Comparison of ENCODE assay signal across 8 mouse cellular contexts in the genomic region with DNA sequence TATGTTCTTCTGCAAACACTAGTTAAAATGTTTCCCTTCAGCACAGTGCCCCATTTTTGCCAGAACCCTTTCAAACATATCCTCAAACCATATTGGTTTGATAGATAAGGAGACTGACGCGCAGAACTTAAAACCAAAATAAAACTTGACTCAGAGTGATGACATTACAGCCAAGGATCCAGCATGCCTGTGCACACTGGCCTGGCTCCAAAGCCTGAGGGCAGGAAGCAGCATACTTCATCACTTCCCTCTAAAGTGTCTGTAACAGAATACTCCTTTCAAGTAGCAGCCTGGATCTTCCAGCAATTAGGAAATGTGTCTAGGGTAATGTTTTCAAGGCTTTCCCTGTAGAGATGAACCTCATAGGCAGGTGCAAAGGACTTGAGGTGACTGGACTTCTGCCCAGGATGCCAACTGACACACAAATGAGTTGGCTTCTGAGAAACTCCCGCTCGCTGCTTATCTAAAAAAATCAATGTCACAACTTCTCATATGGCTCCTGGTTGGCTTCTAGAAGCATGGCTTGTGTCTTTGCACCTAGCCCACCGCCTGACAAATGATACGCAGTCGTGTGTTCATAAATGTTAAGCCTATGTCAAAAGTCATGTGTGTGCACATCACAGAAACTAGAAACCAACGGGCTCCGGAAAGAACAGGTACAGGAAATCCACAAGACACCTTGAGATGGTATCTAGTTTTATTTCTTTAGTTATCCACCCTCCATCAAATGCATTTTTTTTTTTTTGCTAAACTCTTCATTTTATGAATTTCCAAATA. TPM values are rescaled to one million over a fixed set of nuclear protein-coding genes. Genes with fewer than 3 reads are reported as not detected.
DNase-seq lines count a peak whose midpoint lies in the region; TF ChIP-seq lines count a peak whose summit lies in the region.

No protein-coding gene starts in this region.

- TF ChIP-seq CTCF in left cerebral cortex, adult 2 months (IDR thresholded peaks at IDR 0.05), result no peak

- peak; percentile 20 to 26 for DNase-seq in cerebellum, postnatal 14 days
- no peak for DNase-seq in cerebellum, adult 8-10 months
- peak; percentile 40 for DNase-seq in brain, adult 2 months (ENCODE audit: low read depth, low spot score)
- peak; percentile 77 for DNase-seq in heart, postnatal 4 days
- DNase-seq in lung, postnatal 4 days, result peak; percentile 34 to 55
- DNase-seq in urinary bladder, adult 2 months (ENCODE audit: low spot score), result no peak
- no peak for DNase-seq in neural tube, embryonic 10.5 days (ENCODE audit: extremely low spot score, low spot score)
- no peak for DNase-seq in left cerebral cortex, adult 2 months (ENCODE audit: extremely low spot score in 1 of 2, low spot score in 2 of 2)

- intact Hi-C loops in left cerebral cortex, adult 2 months (cut with DNase I), result no loop called here

- H3K27ac ChIP-seq in left cerebral cortex, adult 2 months, result no peak overlapping the region

- H3K4me3 ChIP-seq in left cerebral cortex, adult 2 months, result no peak overlapping the region

RNA-seq across cellular contexts. Expression of a gene that starts 43.9 kb away (rescaled TPM):
- total RNA-seq in heart, postnatal 4 days (2021), result 10 to 100 TPM; 21.4 to 22.1 TPM
- polyA plus RNA-seq in urinary bladder, adult 2 months (2012; rRNA removed), result 48.9 and 50.9 TPM in 2 replicates
- total RNA-seq in left cerebral cortex, adult 2 months (2021), result 10 to 100 TPM; 24.8 to 27.3 TPM

Comparison
In these comparisons a context has a peak if more than half of its experiments do, and no peak if none do; other contexts are left out.
1. DNase-seq: peak in cerebellum, postnatal 14 days (2 of 2), brain, adult 2 months (single experiment), heart, postnatal 4 days (single experiment) and lung, postnatal 4 days (2 of 2); none in cerebellum, adult 8-10 months (single experiment), urinary bladder, adult 2 months (single experiment), neural tube, embryonic 10.5 days (single experiment) and left cerebral cortex, adult 2 months (0 of 2).